Mouse (Mus musculus): ENCODE data around the gene Itgae. TPM values are rescaled to one million over a fixed set of nuclear protein-coding genes. Genes with fewer than 3 reads are reported as not detected.

Gene Itgae
- total RNA-seq (2012; rRNA removed): 0.21 TPM in 2 replicates
- 0.17 and 0.27 TPM in 2 replicates for total RNA-seq (2014; rRNA removed)
- 0.26 and 0.37 TPM in 2 replicates for polyA plus RNA-seq (2012; ENCODE audit: insufficient read length, low read depth)

- H3K27me3 ChIP-seq (replicated peaks): no peaks in the 10 kb centered on the region
- dilution Hi-C loops (cut with MboI; ENCODE audit: extremely low pct_ligation_motif_present, extremely low pct_unique_long_range_greater_than_20kb, low sequenced_read_pairs) (no loop called here), in situ Hi-C loops (cut with MboI; ENCODE audit: low pct_ligation_motif_present, low pct_unique_long_range_greater_than_20kb, low sequenced_read_pairs) (no loop called here)
- no peak for DNase-seq (ENCODE audit: extremely low read depth)
- no peak within 1 kb of the TSS for H3K27ac ChIP-seq (ENCODE audit: insufficient read depth, low read depth)
- H3K79me2 ChIP-seq (replicated peaks; ENCODE audit: control insufficient read depth, extremely low read depth, insufficient read depth, poor library complexity, severe bottlenecking): no peaks in the 10 kb centered on the region
- H3K36me3 ChIP-seq (replicated peaks in 1 of 2; ENCODE audit: control insufficient read depth in 1 of 2, insufficient read depth in 1 of 2, low read length in 1 of 2): peaks cover 0 to 11% of the 10 kb centered on the region in 2 experiments
- no peak for TF ChIP-seq MYC (IDR thresholded peaks at IDR 0.05; ENCODE audit: low read depth, low read length)
- TF ChIP-seq NELFE (IDR thresholded peaks at IDR 0.05; ENCODE audit: low read depth, low read length): no peak
- no peak for TF ChIP-seq MXI1 (IDR thresholded peaks at IDR 0.05; ENCODE audit: low read depth, low read length)
- TF ChIP-seq CHD1 (IDR thresholded peaks at IDR 0.05; ENCODE audit: low read depth, low read length): no peak
- no peak for TF ChIP-seq TCF12 (IDR thresholded peaks at IDR 0.05; ENCODE audit: low read depth, low read length)
- TF ChIP-seq USF2 (conservative IDR thresholded peaks at IDR 0.05; ENCODE audit: low read depth, low read length): no peak
- no peak for TF ChIP-seq MAZ (IDR thresholded peaks at IDR 0.05; ENCODE audit: low read depth, low read length)
- no peak for TF ChIP-seq TBP (conservative IDR thresholded peaks at IDR 0.05; ENCODE audit: low read depth, low read length)
- TF ChIP-seq ETS1 (conservative IDR thresholded peaks at IDR 0.05; ENCODE audit: low read depth, low read length): no peak
- TF ChIP-seq MAFK (IDR thresholded peaks at IDR 0.05; ENCODE audit: insufficient replicate concordance, low read length): no peak
- TF ChIP-seq ELF1 (IDR thresholded peaks at IDR 0.05; ENCODE audit: low read depth, low read length): no peak
- TF ChIP-seq E2F4 (IDR thresholded peaks at IDR 0.05; ENCODE audit: insufficient replicate concordance, low read depth, low read length): no peak
- H3K4me2 ChIP-seq (ENCODE audit: insufficient read depth, low read depth, poor library complexity, severe bottlenecking): no peak within 1 kb of the TSS
- peaks cover 5 to 15% of the 10 kb centered on the region in 2 experiments; a peak in 3 of 4 replicates for H3K4me1 ChIP-seq (ENCODE audit: control insufficient read depth in 1 of 2, insufficient read depth in 2 of 2)
- no peak within 1 kb of the TSS for H3K9ac ChIP-seq (ENCODE audit: insufficient read depth, low read depth)
- no peaks in the 10 kb centered on the region for H3K9me3 ChIP-seq (replicated peaks; ENCODE audit: low read length)
- no peak within 1 kb of the TSS for H3K4me3 ChIP-seq (replicated peaks in 1 of 3; ENCODE audit: low read depth in 2 of 3, low read length in 2 of 3, poor library complexity in 1 of 3)
Observed at GRCm38 (mm10) chr11:73090283-73090682, at the start of gene Itgae. Itgae (plus strand) TSS chr11:73090583.

GRCm38 (mm10) chr11:73044229-73044755 is 46.1 kb upstream of the Itgae start:
- no peaks in the 10 kb centered on the region for H3K27me3 ChIP-seq (replicated peaks)
- no peaks in the 10 kb centered on the region for H3K9me3 ChIP-seq (replicated peaks; ENCODE audit: low read length)
- DNase-seq (ENCODE audit: extremely low read depth): no peak
- no peak overlapping the region for H3K9ac ChIP-seq (ENCODE audit: insufficient read depth, low read depth)
- dilution Hi-C loops (cut with MboI; ENCODE audit: extremely low pct_ligation_motif_present, extremely low pct_unique_long_range_greater_than_20kb, low sequenced_read_pairs) (no loop called here), in situ Hi-C loops (cut with MboI; ENCODE audit: low pct_ligation_motif_present, low pct_unique_long_range_greater_than_20kb, low sequenced_read_pairs) (no loop called here)
- no peak overlapping the region for H3K4me3 ChIP-seq (replicated peaks in 1 of 3; ENCODE audit: low read depth in 2 of 3, low read length in 2 of 3, poor library complexity in 1 of 3)
- H3K4me2 ChIP-seq (ENCODE audit: insufficient read depth, low read depth, poor library complexity, severe bottlenecking): no peak overlapping the region
- H3K27ac ChIP-seq (ENCODE audit: insufficient read depth, low read depth): no peak overlapping the region
- peaks cover 7 to 18% of the 10 kb centered on the region in 2 experiments for H3K36me3 ChIP-seq (replicated peaks in 1 of 2; ENCODE audit: control insufficient read depth in 1 of 2, insufficient read depth in 1 of 2, low read length in 1 of 2)
- TF ChIP-seq NELFE (IDR thresholded peaks at IDR 0.05; ENCODE audit: low read depth, low read length): no peak
- TF ChIP-seq USF2 (conservative IDR thresholded peaks at IDR 0.05; ENCODE audit: low read depth, low read length): peak; percentile 24
- TF ChIP-seq BHLHE40 (IDR thresholded peaks at IDR 0.05; ENCODE audit: low read depth, low read length): no peak
- peak; percentile 30; the same call in 1 of the 2 replicates for TF ChIP-seq USF1 (IDR thresholded peaks at IDR 0.05; ENCODE audit: low read depth, low read length)
- H3K79me2 ChIP-seq (replicated peaks; ENCODE audit: control insufficient read depth, extremely low read depth, insufficient read depth, poor library complexity, severe bottlenecking): peaks cover 11% of the 10 kb centered on the region
- H3K4me1 ChIP-seq (ENCODE audit: control insufficient read depth in 1 of 2, insufficient read depth in 2 of 2): peaks cover 11 to 33% of the 10 kb centered on the region in 2 experiments

Measured in CH12.LX (cell line).